Mouse (Mus musculus) heart, embryonic 11.5 days (tissue): ENCODE measurements around the gene Rcor1. TPM values are rescaled to one million over a fixed set of nuclear protein-coding genes. Genes with fewer than 3 reads are reported as not detected.

Source experiments
- ATAC-seq: fragments of 200-750 bp; cut with Nextera tagmentation; replicated peaks from 2 replicates; pipeline ENCODE4 v1.8.0; 2017; ENCODE audit warnings: moderate library complexity; ENCODE audit not compliant: insufficient number of reproducible peaks, low FRiP score, low TSS enrichment
- H3K27ac ChIP-seq: fragments of 300-500 bp; sonication (generic); 2 replicates; pipeline ENCODE4 v1.5.1; 2014; ENCODE audit warnings: mild to moderate bottlenecking, low read depth, low read length
- H3K27me3 ChIP-seq: fragments of 300-500 bp; sonication (generic); 2 replicates; pipeline ENCODE4 v1.6.1; 2014; ENCODE audit warnings: mild to moderate bottlenecking, low read length, mixed read lengths; ENCODE audit not compliant: control insufficient read depth, insufficient read depth
- H3K36me3 ChIP-seq: fragments of 300-500 bp; sonication (generic); 2 replicates; pipeline ENCODE4 v1.6.1; 2014; ENCODE audit warnings: mild to moderate bottlenecking, low read length, moderate library complexity, mixed read lengths; ENCODE audit not compliant: control insufficient read depth, insufficient read depth
- H3K4me1 ChIP-seq: fragments of 300-500 bp; sonication (generic); 2 replicates; pipeline ENCODE4 v1.6.1; 2014; ENCODE audit warnings: low read length; ENCODE audit not compliant: control insufficient read depth, insufficient read depth
- H3K4me2 ChIP-seq: fragments of 300-500 bp; sonication (generic); 2 replicates; pipeline ENCODE4 v1.6.1; 2014; ENCODE audit warnings: mild to moderate bottlenecking, moderate library complexity
- H3K4me3 ChIP-seq: fragments of 300-500 bp; sonication (generic); 2 replicates; pipeline ENCODE4 v1.5.1; 2014; ENCODE audit warnings: low read depth, low read length
- H3K9ac ChIP-seq: fragments of 300-500 bp; sonication (generic); 2 replicates; pipeline ENCODE4 v1.6.1; 2014; ENCODE audit warnings: mild to moderate bottlenecking, low read depth, low read length, moderate library complexity
- H3K9me3 ChIP-seq: fragments of 300-500 bp; sonication (generic); replicated peaks from 2 replicates; pipeline ENCODE4 v1.6.1; 2016; ENCODE audit warnings: low read length; ENCODE audit not compliant: control insufficient read depth
- WGBS: fragments of 180-500 bp; shearing (Covaris S2); extraction: QIAGEN DNeasy Blood & Tissue Kit; methylation state at CpG from one replicate; pipeline ENCODE4 v1.1.7; 2014; ENCODE audit not compliant: insufficient replicate concordance; 5-methylcytosine and 5-hydroxymethylcytosine counted together
- polyA plus RNA-seq: library from polyadenylated mRNA; unstranded; fragments of >200 nt; fragmentation: Nextera tagmentation; extraction: Ambion mirVana; gene quantifications from 2 replicates; pipeline ENCODE4 v1.2.1, GENCODE M21; 2014

Gene Rcor1
- polyA plus RNA-seq, 1 experiment from 2014 or later: 11.9 TPM

- Histone ChIP-seq H3K4me3 (no peak overlapping the region), H3K4me1 (peaks cover 40% of the 10 kb centered on the region), H3K9me3 (no peaks in the 10 kb centered on the region), H3K27me3 (no peaks in the 10 kb centered on the region; the same call in 1 of the 2 replicates), H3K9ac (peak overlapping the region; percentile 39; the same call in 1 of the 2 replicates), H3K27ac (peak overlapping the region; percentile 46), H3K36me3 (no peaks in the 10 kb centered on the region), H3K4me2 (no peak overlapping the region)
- 24% methylated on average over 6 of the region's 6 CpGs for WGBS
- no peak for ATAC-seq
Observed at GRCm38 (mm10) chr12:111009615-111010257, 29.4 kb upstream of the Rcor1 start.

GRCm38 (mm10) chr12:111016807-111017206, 22.3 kb upstream of the Rcor1 start:
- Histone ChIP-seq H3K9ac (no peak overlapping the region), H3K27me3 (no peaks in the 10 kb centered on the region), H3K36me3 (no peaks in the 10 kb centered on the region), H3K4me3 (no peak overlapping the region), H3K9me3 (no peaks in the 10 kb centered on the region), H3K4me1 (0 out of 2 replicates have a peak, but pooled peaks cover 5% of the 10 kb centered on the region), H3K4me2 (no peak overlapping the region), H3K27ac (no peak overlapping the region)
- ATAC-seq: no peak
- 80% methylated on average over 3 of the region's 3 CpGs for WGBS

- no peak for ATAC-seq
- no peak overlapping the region for H3K4me2 ChIP-seq
- 0 out of 2 replicates have a peak, but pooled peaks cover 5% of the 10 kb centered on the region for H3K4me1 ChIP-seq
- no peaks in the 10 kb centered on the region for H3K36me3 ChIP-seq
- H3K9ac ChIP-seq: no peak overlapping the region
- no peak overlapping the region for H3K4me3 ChIP-seq
- H3K9me3 ChIP-seq: no peaks in the 10 kb centered on the region
- H3K27ac ChIP-seq: no peak overlapping the region
- 90% methylated on average over 11 of the region's 11 CpGs for WGBS
- no peaks in the 10 kb centered on the region for H3K27me3 ChIP-seq
Observed at GRCm38 (mm10) chr12:111018068-111018467, 21.1 kb upstream of the Rcor1 start.

- Histone ChIP-seq H3K27ac (no peak overlapping the region), H3K36me3 (no peaks in the 10 kb centered on the region), H3K4me2 (no peak overlapping the region), H3K27me3 (no peaks in the 10 kb centered on the region), H3K9me3 (no peaks in the 10 kb centered on the region), H3K4me1 (0 out of 2 replicates have a peak, but pooled peaks cover 5% of the 10 kb centered on the region), H3K4me3 (no peak overlapping the region), H3K9ac (no peak overlapping the region)
- no peak for ATAC-seq
- 85% methylated on average over 2 of the region's 2 CpGs for WGBS
Observed at GRCm38 (mm10) chr12:111019086-111019485, 20.1 kb upstream of the Rcor1 start.

- Histone ChIP-seq H3K36me3 (no peaks in the 10 kb centered on the region), H3K9ac (no peak overlapping the region), H3K27ac (no peak overlapping the region), H3K4me1 (0 out of 2 replicates have a peak, but pooled peaks cover 5% of the 10 kb centered on the region), H3K4me3 (no peak overlapping the region), H3K9me3 (no peaks in the 10 kb centered on the region), H3K4me2 (no peak overlapping the region), H3K27me3 (no peaks in the 10 kb centered on the region)
- 15% methylated on average over 1 of the region's 1 CpGs for WGBS
- ATAC-seq: no peak
Observed at GRCm38 (mm10) chr12:111021138-111021537, 18.0 kb upstream of the Rcor1 start.

GRCm38 (mm10) chr12:111021577-111021976, 17.6 kb upstream of the Rcor1 start:
- no peak overlapping the region for H3K4me2 ChIP-seq
- ATAC-seq: no peak
- H3K27ac ChIP-seq: no peak overlapping the region
- WGBS: 46% methylated on average over 3 of the region's 3 CpGs
- H3K4me1 ChIP-seq: 0 out of 2 replicates have a peak, but pooled peaks cover 5% of the 10 kb centered on the region
- no peaks in the 10 kb centered on the region for H3K27me3 ChIP-seq
- H3K9ac ChIP-seq: no peak overlapping the region
- H3K9me3 ChIP-seq: no peaks in the 10 kb centered on the region
- no peaks in the 10 kb centered on the region for H3K36me3 ChIP-seq
- H3K4me3 ChIP-seq: no peak overlapping the region

GRCm38 (mm10) chr12:111028176-111029167, 10.7 kb upstream of the Rcor1 start:
- Histone ChIP-seq H3K4me2 (peak overlapping the region; percentile 61), H3K27me3 (0 out of 2 replicates have a peak, but pooled peaks cover 3% of the 10 kb centered on the region), H3K4me3 (peak overlapping the region; percentile 29; the same call in 1 of the 2 replicates), H3K9ac (peak overlapping the region; percentile 34; the same call in 1 of the 2 replicates), H3K4me1 (peaks cover 16% of the 10 kb centered on the region), H3K9me3 (no peaks in the 10 kb centered on the region), H3K27ac (no peak overlapping the region), H3K36me3 (no peaks in the 10 kb centered on the region)
- WGBS: 23% methylated on average over 19 of the region's 19 CpGs
- ATAC-seq: 0 out of 2 replicates have a peak, but pooled peaks have one; percentile 22

- peak overlapping the region; percentile 61 for H3K4me2 ChIP-seq
- no peak overlapping the region; the same call in 1 of the 2 replicates for H3K9ac ChIP-seq
- H3K4me3 ChIP-seq: peak overlapping the region; percentile 29; the same call in 1 of the 2 replicates
- H3K36me3 ChIP-seq: no peaks in the 10 kb centered on the region
- H3K27me3 ChIP-seq: 0 out of 2 replicates have a peak, but pooled peaks cover 3% of the 10 kb centered on the region
- no peaks in the 10 kb centered on the region for H3K9me3 ChIP-seq
- no peak overlapping the region for H3K27ac ChIP-seq
- H3K4me1 ChIP-seq: peaks cover 16% of the 10 kb centered on the region
- WGBS: 41% methylated on average over 7 of the region's 7 CpGs
- no peak for ATAC-seq
Observed at GRCm38 (mm10) chr12:111029291-111029890, 9.8 kb upstream of the Rcor1 start.
